Mouse (Mus musculus) intestine, embryonic 15.5 days (tissue): ENCODE data around the gene Kel. TPM values are rescaled to one million over a fixed set of nuclear protein-coding genes. Genes with fewer than 3 reads are reported as not detected.

Source experiments
- ATAC-seq: fragments of 200-750 bp; cut with Nextera tagmentation; 2 replicates; pipeline ENCODE4 v1.8.0; 2017; ENCODE audit warnings: moderate TSS enrichment, moderate library complexity
- H3K27ac ChIP-seq: fragments of 300-500 bp; sonication (generic); 2 replicates; pipeline ENCODE4 v1.5.1; 2015; ENCODE audit warnings: mild to moderate bottlenecking, inconsistent platforms
- H3K27me3 ChIP-seq: fragments of 300-500 bp; sonication (generic); replicated peaks from 2 replicates; pipeline ENCODE4 v1.6.1; 2015; ENCODE audit warnings: inconsistent platforms
- H3K36me3 ChIP-seq: fragments of 300-500 bp; sonication (generic); 2 replicates; pipeline ENCODE4 v1.6.1; 2015; ENCODE audit warnings: inconsistent platforms
- H3K4me1 ChIP-seq: fragments of 300-500 bp; sonication (generic); replicated peaks from 2 replicates; pipeline ENCODE4 v1.6.1; 2015; ENCODE audit warnings: inconsistent platforms
- H3K4me2 ChIP-seq: fragments of 300-500 bp; sonication (generic); replicated peaks from 2 replicates; pipeline ENCODE4 v1.6.1; 2015; ENCODE audit warnings: mild to moderate bottlenecking, inconsistent platforms
- H3K4me3 ChIP-seq: fragments of 300-500 bp; sonication (generic); replicated peaks from 2 replicates; pipeline ENCODE4 v1.5.1; 2015; ENCODE audit warnings: inconsistent platforms
- H3K9ac ChIP-seq: fragments of 300-500 bp; sonication (generic); 2 replicates; pipeline ENCODE4 v1.6.1; 2015; ENCODE audit warnings: inconsistent platforms
- H3K9me3 ChIP-seq: fragments of 300-500 bp; sonication (generic); 2 replicates; pipeline ENCODE4 v1.6.1; 2016; ENCODE audit warnings: inconsistent platforms
- WGBS: fragments of 180-500 bp; shearing (Covaris S2); methylation state at CpG from one replicate; pipeline ENCODE4 v1.1.7; 2015; 5-methylcytosine and 5-hydroxymethylcytosine counted together
- polyA plus RNA-seq: library from polyadenylated mRNA; unstranded; fragments of >200 nt; fragmentation: Nextera tagmentation; extraction: Ambion mirVana; gene quantifications from 2 replicates; pipeline ENCODE4 v1.2.1, GENCODE M21; 2015

The Kel gene
- polyA plus RNA-seq, 1 experiment from 2014 or later: 3.2 TPM

GRCm38 (mm10) chr6:41685596-41685995, 18.5 kb downstream of the Kel start:
- no peaks in the 10 kb centered on the region for H3K4me1 ChIP-seq
- no peak overlapping the region for H3K4me3 ChIP-seq
- H3K9me3 ChIP-seq: no peaks in the 10 kb centered on the region
- WGBS: 72% methylated on average over 3 of the region's 3 CpGs
- ATAC-seq: no peak
- no peak overlapping the region for H3K27ac ChIP-seq
- H3K9ac ChIP-seq: no peak overlapping the region
- H3K4me2 ChIP-seq: no peak overlapping the region
- H3K27me3 ChIP-seq: no peaks in the 10 kb centered on the region
- no peaks in the 10 kb centered on the region for H3K36me3 ChIP-seq

- no peaks in the 10 kb centered on the region for H3K27me3 ChIP-seq
- H3K4me3 ChIP-seq: no peak overlapping the region
- no peak overlapping the region for H3K4me2 ChIP-seq
- no peaks in the 10 kb centered on the region for H3K36me3 ChIP-seq
- H3K4me1 ChIP-seq: no peaks in the 10 kb centered on the region
- H3K9ac ChIP-seq: no peak overlapping the region
- 75% methylated on average over 5 of the region's 5 CpGs for WGBS
- no peak for ATAC-seq
- no peak overlapping the region for H3K27ac ChIP-seq
- H3K9me3 ChIP-seq: no peaks in the 10 kb centered on the region
Observed at GRCm38 (mm10) chr6:41684911-41685310, 19.2 kb downstream of the Kel start.

DNA sequence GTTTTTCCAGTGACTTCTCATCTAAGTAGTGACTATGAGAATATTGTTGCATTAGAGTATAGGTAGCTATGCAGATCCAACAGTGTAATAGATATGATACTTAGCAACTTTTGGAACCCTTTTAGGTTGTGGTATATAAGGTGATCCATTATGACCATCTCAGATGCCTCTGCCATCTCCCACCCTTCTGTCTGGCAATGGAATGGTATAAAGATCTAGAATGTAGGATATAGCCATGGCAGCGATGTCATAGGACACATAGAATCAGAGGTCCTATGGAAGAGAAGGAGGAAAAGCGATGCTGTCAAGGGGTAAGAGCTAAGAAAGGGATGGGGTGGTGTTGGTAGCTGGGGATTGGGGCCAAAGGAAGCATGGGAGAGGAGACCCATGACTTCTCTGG, 20.0 kb downstream of the Kel start, which contains the start of gene Llcfc1:
TSS of gene Llcfc1 (plus strand) at position 301 of the 400 bp plus-strand sequence.
- ATAC-seq: no peak
- no peak within 1 kb of the TSS for H3K4me3 ChIP-seq
- no peaks in the 10 kb centered on the region for H3K27me3 ChIP-seq
- WGBS: 85% methylated on average over 2 of the region's 2 CpGs
- no peaks in the 10 kb centered on the region for H3K4me1 ChIP-seq
- no peak within 1 kb of the TSS for H3K27ac ChIP-seq
- H3K9me3 ChIP-seq: no peaks in the 10 kb centered on the region
- H3K9ac ChIP-seq: no peak within 1 kb of the TSS
- no peak within 1 kb of the TSS for H3K4me2 ChIP-seq
- H3K36me3 ChIP-seq: no peaks in the 10 kb centered on the region

DNA sequence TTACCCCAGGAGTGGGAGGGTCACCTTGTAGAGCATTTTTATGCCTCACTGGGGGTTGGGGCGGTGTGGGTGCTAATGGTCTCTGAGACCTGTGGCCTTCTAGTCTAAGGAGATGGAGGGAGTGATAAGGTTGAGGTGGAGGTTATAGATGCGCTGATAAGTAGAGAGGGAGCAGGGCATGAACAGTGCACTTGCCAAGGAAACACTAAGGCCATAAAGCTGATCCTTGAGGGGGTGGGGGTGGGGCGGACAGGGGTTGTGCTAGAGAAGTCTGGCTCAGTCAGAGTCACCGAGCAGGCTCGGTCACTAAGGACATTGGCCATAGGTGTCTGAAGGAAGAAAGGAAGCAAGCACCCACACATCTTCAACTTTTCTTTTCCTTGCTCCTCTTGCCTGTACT, 22.5 kb downstream of the Kel start:
- Histone ChIP-seq H3K36me3 (no peaks in the 10 kb centered on the region), H3K4me2 (no peak overlapping the region), H3K27ac (no peak overlapping the region), H3K4me1 (no peaks in the 10 kb centered on the region), H3K9me3 (no peaks in the 10 kb centered on the region), H3K4me3 (no peak overlapping the region), H3K9ac (no peak overlapping the region), H3K27me3 (no peaks in the 10 kb centered on the region)
- ATAC-seq: no peak
- WGBS: 70% methylated on average over 5 of the region's 5 CpGs

- H3K27me3 ChIP-seq: no peaks in the 10 kb centered on the region
- 76% methylated on average over 1 of the region's 1 CpGs for WGBS
- H3K9me3 ChIP-seq: no peaks in the 10 kb centered on the region
- no peak within 1 kb of the TSS for H3K27ac ChIP-seq
- no peak within 1 kb of the TSS for H3K4me2 ChIP-seq
- ATAC-seq: no peak
- no peak within 1 kb of the TSS for H3K9ac ChIP-seq
- no peak within 1 kb of the TSS for H3K4me3 ChIP-seq
- H3K36me3 ChIP-seq: no peaks in the 10 kb centered on the region
- no peaks in the 10 kb centered on the region for H3K4me1 ChIP-seq
Observed at GRCm38 (mm10) chr6:41680669-41681068, 23.5 kb downstream of the Kel start, which contains the start of gene Trpv5. Gene Trpv5, minus strand, starts transcription at chr6:41680769.

DNA sequence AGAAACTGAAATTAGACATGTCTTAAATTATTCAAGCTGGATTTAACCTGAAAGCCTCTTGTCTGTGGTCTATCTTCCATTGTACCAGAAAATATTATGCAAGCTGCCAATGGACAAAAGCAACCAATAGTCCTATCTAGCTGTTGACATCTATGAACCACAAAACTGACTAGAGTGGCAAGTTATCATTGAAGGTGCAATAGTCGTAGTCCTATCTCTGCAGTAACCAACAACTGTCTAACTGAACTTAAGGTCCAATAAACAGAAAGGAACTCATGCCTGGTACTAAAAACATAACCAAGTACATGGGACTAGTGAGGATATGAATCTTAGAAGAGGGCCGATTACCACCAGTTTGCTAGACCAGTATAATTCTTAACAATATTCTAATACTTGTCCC, 27.6 kb downstream of the Kel start:
- no peak for ATAC-seq
- H3K9ac ChIP-seq: no peak overlapping the region
- no peak overlapping the region for H3K27ac ChIP-seq
- WGBS: 90% methylated on average over 2 of the region's 2 CpGs
- no peak overlapping the region for H3K4me3 ChIP-seq
- no peaks in the 10 kb centered on the region for H3K27me3 ChIP-seq
- H3K4me1 ChIP-seq: no peaks in the 10 kb centered on the region
- H3K9me3 ChIP-seq: no peaks in the 10 kb centered on the region
- H3K36me3 ChIP-seq: no peaks in the 10 kb centered on the region
- H3K4me2 ChIP-seq: no peak overlapping the region

DNA sequence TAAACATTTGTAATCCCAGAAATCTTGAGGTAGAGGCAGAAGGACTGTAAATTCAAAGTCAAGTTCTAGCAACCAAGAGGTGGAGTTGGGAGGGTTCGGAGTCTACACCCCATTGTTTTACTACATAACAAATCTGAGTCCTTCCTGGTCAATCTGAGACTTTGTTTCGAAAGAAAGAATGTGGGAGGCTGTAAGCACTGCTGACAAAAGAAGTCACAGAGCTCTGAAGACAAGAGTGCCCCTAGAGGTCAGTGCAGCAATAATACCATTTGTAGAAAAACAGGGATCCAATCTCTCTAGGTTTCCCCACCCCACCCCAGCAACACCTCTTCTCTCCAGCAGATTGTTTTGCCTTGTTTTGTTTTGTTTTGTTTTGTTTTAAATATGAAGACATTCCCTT, 41.8 kb downstream of the Kel start:
- no peak overlapping the region for H3K27ac ChIP-seq
- no peaks in the 10 kb centered on the region for H3K27me3 ChIP-seq
- WGBS: 32% methylated on average over 2 of the region's 2 CpGs
- H3K36me3 ChIP-seq: no peaks in the 10 kb centered on the region
- no peak overlapping the region for H3K4me2 ChIP-seq
- no peaks in the 10 kb centered on the region for H3K4me1 ChIP-seq
- ATAC-seq: peak; percentile 66
- no peaks in the 10 kb centered on the region for H3K9me3 ChIP-seq
- H3K9ac ChIP-seq: no peak overlapping the region
- no peak overlapping the region for H3K4me3 ChIP-seq

DNA sequence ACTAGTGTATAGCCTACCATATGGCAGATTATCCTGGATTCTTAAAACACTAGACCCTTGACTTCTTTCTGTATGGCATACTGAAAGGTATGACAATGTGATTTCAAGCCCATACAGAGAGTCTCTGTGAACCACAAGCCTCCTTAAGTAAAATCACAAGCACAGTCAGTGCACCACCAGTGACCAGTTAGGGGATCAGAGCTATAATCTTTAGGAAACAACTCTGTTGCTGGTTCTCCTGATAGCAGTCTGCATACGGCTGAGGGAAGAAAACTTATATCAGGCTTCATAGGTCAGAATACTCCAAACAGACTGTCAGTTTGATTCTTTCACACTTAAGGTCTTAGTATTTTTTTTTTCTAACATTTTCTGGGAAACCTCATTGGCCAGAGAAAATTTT, 45.7 kb downstream of the Kel start:
- H3K4me2 ChIP-seq: no peak overlapping the region
- H3K4me3 ChIP-seq: no peak overlapping the region
- H3K27ac ChIP-seq: no peak overlapping the region
- H3K4me1 ChIP-seq: no peaks in the 10 kb centered on the region
- H3K9ac ChIP-seq: no peak overlapping the region
- 57% methylated on average over 1 of the region's 1 CpGs for WGBS
- no peaks in the 10 kb centered on the region for H3K36me3 ChIP-seq
- ATAC-seq: no peak
- no peaks in the 10 kb centered on the region for H3K9me3 ChIP-seq
- H3K27me3 ChIP-seq: no peaks in the 10 kb centered on the region

DNA sequence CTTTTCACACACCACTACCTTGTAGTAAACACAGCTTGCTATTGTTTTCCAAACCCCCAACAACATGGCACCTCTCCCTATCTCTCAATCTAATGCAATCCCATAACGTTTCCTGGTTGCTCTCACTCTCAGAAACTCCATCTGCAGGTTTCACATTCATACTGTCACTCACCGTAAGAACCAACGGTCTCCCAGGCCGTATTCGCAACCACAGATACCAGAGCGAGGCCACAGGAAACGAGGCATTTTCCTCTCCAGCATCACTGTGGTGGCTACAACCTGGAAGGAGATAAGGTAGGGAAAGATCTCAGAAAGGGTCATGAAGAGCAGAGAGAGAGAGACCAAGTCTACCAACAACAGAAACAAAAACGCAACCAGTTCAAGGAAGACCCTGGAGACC, 49.5 kb downstream of the Kel start:
- Histone ChIP-seq H3K27me3 (no peaks in the 10 kb centered on the region), H3K9me3 (no peaks in the 10 kb centered on the region), H3K9ac (no peak overlapping the region), H3K4me1 (no peaks in the 10 kb centered on the region), H3K4me2 (no peak overlapping the region), H3K27ac (no peak overlapping the region), H3K4me3 (no peak overlapping the region), H3K36me3 (no peaks in the 10 kb centered on the region)
- 84% methylated on average over 8 of the region's 8 CpGs for WGBS
- no peak for ATAC-seq

GRCm38 (mm10) chr6:41653173-41653572, 51.0 kb downstream of the Kel start:
- Histone ChIP-seq H3K4me2 (no peak overlapping the region), H3K36me3 (no peaks in the 10 kb centered on the region), H3K4me3 (no peak overlapping the region), H3K27me3 (no peaks in the 10 kb centered on the region), H3K27ac (no peak overlapping the region), H3K4me1 (no peaks in the 10 kb centered on the region), H3K9ac (no peak overlapping the region), H3K9me3 (no peaks in the 10 kb centered on the region)
- ATAC-seq: no peak
- 90% methylated on average over 5 of the region's 5 CpGs for whole genome bisulfite sequencing

- Histone ChIP-seq H3K4me1 (no peaks in the 10 kb centered on the region), H3K4me2 (no peak overlapping the region), H3K4me3 (no peak overlapping the region), H3K9me3 (no peaks in the 10 kb centered on the region), H3K9ac (no peak overlapping the region), H3K27me3 (no peaks in the 10 kb centered on the region), H3K27ac (no peak overlapping the region), H3K36me3 (no peaks in the 10 kb centered on the region)
- no peak for ATAC-seq
Observed at GRCm38 (mm10) chr6:41646672-41647071, 57.5 kb downstream of the Kel start.

DNA sequence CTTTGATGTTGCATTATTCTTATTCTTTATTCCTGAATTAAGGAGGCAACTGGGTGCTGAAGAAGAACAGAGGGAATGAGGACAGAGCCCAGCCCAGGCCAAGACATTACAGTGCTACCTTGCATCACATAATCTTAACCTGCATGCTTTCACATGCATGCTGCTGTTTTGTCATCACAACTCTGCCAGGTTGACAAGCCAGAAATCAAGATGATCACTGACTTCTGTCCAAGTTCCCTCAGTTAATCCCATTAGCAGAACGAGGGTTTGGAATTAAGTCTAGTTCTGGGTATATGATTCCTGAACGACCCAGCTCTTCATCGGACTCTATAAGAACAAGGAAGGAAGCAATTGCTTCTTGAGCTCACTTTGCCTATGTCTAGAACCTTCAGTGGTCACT, 57.9 kb downstream of the Kel start:
- no peak overlapping the region for H3K4me2 ChIP-seq
- no peaks in the 10 kb centered on the region for H3K36me3 ChIP-seq
- no peaks in the 10 kb centered on the region for H3K4me1 ChIP-seq
- 87% methylated on average over 3 of the region's 3 CpGs for WGBS
- no peak overlapping the region for H3K9ac ChIP-seq
- no peak overlapping the region for H3K4me3 ChIP-seq
- no peaks in the 10 kb centered on the region for H3K27me3 ChIP-seq
- no peak overlapping the region for H3K27ac ChIP-seq
- ATAC-seq: no peak
- no peaks in the 10 kb centered on the region for H3K9me3 ChIP-seq

DNA sequence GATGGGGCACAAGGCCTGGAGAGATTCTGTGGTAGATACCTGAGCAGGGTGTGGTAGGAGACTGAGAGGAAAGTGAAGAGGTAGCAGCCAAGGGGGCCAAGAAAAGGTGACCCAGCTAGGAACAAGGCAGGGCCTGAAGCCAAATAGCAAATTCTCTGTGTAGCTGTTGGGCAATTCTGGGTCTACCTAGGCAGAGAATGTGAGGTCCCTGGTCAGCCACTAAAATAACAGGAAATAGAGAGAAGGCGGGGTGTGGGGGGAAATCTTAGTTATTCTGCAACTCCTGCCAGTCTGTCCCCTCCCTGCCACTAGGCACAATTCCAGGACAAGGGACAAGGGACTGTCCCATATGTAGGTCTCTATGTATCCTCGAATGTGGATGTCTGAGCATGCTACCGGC, 60.9 kb downstream of the Kel start:
- Histone ChIP-seq H3K4me3 (no peak overlapping the region), H3K4me2 (no peak overlapping the region), H3K27ac (no peak overlapping the region), H3K4me1 (no peaks in the 10 kb centered on the region), H3K36me3 (no peaks in the 10 kb centered on the region), H3K9me3 (no peaks in the 10 kb centered on the region), H3K9ac (no peak overlapping the region), H3K27me3 (no peaks in the 10 kb centered on the region)
- WGBS: 85% methylated on average over 3 of the region's 3 CpGs
- ATAC-seq: 0 out of 2 replicates have a peak, but pooled peaks have one; percentile 11

DNA sequence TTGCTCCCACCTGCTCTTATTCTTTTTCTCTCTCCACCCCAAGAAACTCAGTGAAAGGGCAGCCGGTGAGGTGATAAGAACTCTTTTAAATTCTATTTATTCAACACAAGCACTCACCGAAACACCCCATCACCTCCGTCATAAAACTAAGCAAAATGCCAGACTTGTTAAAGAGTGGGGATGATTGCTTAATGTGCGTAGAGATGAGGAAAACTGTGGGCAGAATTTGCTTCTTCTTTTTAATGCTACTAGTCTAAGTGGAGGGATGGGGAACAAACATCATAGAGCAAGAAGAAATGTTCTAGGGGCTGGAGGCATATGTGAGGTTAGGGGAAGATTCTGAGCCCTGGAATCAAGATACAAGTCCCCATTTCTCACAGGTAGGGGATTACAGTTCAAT, 61.4 kb downstream of the Kel start:
- Histone ChIP-seq H3K4me3 (no peak overlapping the region), H3K9ac (no peak overlapping the region), H3K36me3 (no peaks in the 10 kb centered on the region), H3K27me3 (no peaks in the 10 kb centered on the region), H3K27ac (no peak overlapping the region), H3K4me2 (no peak overlapping the region), H3K9me3 (no peaks in the 10 kb centered on the region), H3K4me1 (no peaks in the 10 kb centered on the region)
- WGBS: 71% methylated on average over 4 of the region's 4 CpGs
- ATAC-seq: no peak
